Mouse (Mus musculus) adrenal gland, postnatal 25 days (tissue): Measurements from ENCODE around the gene Pigo. TPM values are rescaled to one million over a fixed set of nuclear protein-coding genes. Genes with fewer than 3 reads are reported as not detected.

ENCODE experiments used
- DNase-seq: peaks from one replicate; pipeline ENCODE4 v3.0.0; 2021; ENCODE audit warnings: mixed read lengths
- total RNA-seq: library from RNA; stranded (reverse); gene quantifications from 2 replicates; pipeline ENCODE4 v1.2.3, GENCODE M21; 2021

The Pigo gene
- total RNA-seq, 1 experiment from 2014 or later, result 27.5 TPM

DNA sequence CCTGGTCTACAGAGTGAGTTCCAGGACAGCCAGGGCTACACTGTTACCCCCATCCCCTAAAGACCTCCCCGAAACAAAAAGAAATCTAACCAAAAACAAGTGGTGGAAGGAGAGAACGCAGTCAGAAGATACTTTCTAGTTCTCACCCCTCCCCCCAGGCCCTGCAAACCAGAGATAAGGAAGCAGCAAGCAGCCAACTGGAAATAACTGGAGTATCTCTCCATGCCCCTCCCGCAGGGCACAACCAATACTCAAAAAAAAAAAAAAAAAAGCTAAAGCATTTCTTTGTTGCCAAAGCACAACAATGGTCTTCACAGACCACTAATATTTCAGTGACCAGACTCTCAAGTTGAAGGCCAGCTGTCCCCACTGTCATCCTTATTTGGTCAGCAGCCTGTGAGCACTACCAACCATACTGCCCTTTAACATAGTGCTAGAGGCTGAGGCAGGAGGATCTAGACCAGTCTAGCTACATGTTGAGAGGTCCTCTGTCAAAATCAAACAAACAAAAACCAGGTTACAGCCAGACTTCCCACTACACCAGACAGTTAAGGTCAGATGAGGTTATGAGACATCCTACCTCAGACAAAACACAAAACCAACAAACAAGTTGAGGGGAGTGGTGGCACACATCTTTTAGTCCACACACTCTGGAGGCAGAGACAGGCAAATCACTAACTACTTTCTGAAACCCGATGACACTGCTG, 12.4 kb upstream of the Pigo start:
- DNase-seq, result no peak

DNA sequence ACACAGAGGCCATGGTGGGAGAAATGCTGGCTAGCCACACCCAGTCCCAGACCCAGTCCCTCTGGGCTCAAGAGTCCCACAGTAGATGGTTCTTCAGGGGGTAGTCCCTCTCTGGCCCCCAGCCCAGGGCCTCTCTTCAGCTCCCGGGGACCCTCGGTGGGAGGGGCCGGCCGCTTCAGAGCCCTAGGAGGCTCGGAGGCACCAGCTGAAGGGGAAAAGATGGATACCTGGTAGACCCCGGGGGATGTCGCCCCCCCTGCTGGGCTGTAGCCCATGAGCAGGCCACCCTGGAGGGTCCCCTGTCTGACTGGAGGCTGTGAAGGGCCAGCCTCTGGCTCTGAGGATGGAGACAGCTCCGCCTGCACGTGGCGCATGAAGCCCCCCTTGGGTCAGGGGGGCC, 10.7 kb upstream of the Pigo start:
- DNase-seq, result no peak

DNA sequence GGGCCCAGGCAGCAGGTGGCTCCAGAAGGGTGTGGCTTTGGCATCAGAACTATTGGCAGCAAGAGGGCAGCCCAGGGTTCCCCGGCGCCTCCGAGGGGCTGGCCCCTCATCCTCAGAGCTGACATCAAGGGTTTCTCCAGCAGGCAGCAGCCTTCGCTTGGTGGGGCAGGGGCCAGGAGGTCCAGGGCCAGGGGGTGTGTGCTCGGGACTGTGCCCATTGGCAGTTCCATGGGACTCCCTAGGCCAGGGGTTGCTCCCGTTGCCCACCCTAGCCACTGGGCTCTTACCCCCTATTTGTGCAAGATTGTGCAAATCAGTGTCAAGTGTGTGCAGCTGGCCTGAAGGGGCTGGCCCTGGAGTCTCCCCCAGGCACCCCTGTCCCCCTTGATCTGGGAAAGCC, 10.2 kb upstream of the Pigo start:
- DNase-seq, result no peak

DNA sequence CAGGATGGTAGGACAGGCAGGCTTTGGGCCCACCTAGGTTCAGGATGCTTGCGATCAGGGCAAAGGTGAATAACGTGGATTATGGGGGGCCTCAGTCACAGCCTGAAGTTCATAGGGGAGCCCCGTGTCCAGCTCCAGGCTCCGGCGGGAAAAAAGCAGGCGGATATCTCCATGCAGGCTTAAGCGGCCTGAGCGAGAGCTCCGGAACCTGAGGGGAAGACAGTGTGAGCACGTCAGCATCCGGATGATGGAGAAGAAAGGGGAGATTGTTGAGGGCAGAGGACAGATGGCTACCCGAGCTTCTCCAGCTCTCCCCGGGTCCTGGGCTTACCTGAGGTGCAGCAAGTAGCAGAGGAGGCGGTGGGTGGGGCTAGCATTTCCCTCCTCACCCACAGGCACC, 7.9 kb upstream of the Pigo start:
- DNase-seq, result no peak

DNA sequence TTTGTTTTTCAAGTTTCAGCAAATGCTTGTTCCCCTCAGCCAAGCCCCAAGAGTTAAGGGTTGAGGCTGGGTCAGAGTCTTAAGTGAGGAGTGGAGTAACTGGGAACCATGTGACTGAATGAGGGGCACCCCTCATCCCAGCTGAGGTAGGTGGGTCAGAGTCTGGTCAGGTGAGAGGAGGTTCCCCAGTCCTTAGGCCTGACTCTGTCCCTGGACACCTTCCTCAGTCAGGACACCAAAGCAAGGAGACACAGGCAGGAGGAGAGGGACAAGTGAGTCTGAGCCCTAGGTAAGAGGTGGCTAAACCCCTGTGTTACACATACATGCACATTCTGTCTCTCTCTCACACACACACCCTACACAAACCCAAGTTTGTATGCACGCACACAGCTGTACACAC, 6.9 kb upstream of the Pigo start:
- no peak for DNase-seq

DNA sequence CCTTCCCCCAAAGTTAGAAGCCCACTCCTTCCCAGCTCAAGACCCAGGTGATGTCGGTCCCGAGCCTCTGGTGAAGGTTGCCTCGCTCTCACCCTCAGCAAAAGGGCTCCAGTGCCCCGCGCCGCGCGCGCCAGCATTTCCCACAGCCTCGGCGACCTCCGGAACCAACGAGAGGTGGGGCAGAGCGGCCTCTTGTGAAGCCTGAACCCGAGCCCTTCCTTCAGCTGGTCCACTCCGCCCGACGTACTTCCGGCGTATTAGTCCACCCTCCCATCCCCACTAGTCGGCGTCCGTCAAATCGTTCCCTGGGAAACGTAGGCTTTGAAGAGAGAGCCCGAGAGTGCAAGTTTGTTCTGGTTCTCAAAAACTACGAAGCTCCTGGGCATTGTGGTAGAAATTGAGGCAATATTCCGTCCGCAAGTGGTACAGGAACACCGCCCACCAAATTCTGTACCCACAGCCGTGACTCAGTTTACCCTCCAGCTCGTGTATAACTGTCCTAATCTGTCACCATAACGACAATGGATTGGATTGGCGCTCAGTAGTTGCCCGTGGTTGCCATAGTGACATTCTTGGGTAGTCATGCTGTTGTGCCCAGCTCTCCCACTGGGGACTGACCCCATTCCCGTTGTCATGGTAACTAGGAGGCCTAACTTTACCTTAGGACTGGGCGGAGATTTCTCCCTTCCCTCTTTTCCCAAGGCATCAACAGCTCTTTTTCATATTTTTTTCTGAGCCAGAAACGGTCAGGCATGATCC, 5.8 kb upstream of the Pigo start, which contains the start of gene Stoml2:
TSS of gene Stoml2 (minus strand) at position 474 of the 759 bp plus-strand sequence.
- peak; percentile 90 for DNase-seq

DNA sequence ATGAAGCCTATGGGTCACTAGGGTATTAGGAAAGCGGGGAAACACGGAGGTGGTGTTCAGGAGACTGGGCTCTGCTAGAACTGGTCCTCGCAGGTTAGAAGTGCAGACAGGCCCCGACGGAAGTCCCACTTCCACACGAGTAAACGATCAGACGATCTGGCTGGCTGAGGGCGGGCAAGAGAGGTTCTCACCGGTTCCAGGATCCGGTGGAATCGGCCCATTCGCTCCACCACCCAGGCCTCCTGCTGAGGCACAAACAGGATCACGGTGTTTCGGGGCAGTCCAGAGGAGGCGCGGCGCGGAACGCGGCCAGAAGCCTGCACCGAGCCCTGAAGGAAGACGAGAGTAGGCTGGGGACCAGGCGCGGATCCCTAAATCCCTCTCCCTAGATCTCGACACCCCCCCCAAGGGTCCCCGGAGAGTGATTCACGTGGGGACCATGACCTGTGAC, 5.2 kb upstream of the Pigo start:
- peak; percentile 53 for DNase-seq

DNA sequence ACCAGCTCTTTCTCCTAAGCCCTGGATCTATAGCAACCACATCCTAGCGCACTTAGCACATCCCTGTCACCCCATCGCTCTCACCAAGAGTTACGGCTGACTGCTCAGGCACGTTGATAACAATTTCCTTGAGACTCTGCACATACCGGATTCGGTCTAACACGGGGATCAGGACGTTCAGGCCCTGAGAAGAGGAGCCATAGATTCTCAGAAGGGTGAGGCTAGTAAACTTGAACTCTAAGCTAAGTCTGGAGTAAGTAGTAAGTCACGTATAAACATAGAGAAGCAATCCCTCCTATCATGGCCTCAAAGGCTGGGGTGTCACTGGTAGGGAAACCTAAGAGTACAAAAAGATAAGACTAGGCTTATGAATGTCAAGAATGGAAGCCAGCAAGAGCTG, 4.7 kb upstream of the Pigo start:
- no peak for DNase-seq

DNA sequence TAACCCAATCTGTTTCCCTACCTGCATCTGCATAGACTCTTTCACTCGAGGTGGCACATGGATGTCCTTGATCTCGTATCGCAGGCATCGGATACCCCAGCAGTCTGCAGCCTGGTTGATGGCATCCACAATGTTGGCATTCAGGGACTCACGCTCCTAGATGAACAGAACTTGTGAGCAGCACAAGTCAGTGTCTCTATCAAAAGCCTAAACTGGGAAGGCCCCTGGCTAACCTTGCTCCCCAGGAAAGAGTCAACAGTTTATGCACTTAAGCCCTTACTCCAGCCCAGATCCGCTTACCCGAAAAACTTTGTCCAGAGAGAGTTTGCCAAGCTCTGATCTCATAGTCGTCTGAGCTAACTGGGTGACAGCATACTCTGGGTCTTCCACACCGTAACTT, 4.1 kb upstream of the Pigo start:
- DNase-seq, result no peak

DNA sequence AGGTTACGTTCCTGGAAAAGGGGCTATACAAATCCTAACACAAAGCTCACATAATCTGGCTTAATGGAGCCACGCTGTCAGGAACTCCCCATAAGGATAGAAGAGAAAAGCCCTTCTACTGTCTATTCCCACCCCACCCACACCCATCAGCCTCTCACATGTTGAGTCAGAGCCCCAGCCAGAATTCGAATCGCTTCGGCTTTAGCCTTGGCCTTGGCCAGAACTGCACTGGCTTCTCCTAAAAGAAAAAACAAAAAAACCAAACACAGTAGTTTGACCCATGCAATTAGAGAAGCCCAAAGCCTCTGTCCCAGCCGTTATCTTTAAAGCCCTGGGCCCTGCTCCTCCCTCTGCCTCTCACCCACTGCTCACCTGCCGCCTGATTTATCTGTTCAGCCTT, 3.5 kb upstream of the Pigo start:
- no peak for DNase-seq

DNA sequence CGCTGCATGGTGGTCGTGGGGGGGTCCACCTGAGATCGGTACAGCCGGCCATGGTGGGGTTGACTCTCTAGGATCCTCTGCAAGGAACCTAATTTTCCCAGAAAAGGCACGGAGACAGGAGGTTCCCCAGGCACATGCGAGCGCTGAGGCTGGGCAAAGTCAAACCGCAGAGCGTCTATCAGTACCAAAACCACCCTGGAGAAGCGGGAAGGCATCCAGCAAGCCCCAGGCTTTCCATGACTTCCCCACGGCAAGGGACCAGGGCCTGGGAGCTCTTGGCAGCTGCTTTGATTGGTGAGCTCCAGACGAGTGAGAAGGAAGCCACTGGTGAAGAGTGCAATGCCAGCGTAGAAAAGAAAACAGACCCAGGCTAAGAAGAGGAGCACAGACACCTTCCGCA, 946 bp downstream of the Pigo start:
- no peak for DNase-seq

DNA sequence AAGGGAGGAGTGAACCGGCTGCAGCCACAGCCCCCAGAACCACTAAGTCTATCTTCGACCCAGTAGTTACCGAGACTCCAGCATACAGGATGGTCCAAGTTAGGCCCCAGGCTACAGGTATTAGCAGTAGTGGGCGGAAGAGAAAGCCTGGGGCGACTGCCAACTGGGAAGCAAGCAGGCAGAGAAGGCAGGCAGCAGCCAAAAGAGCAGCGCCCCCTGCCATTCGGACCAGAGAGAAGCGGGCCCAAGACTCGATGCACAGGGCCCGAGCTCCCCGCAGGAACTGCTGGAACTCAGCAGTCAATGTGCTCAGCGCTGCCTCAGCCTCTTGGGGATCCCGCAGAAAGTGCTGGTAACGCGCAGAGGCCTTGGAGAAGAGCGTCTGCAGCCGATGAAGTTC, 4.3 kb downstream of the Pigo start:
- no peak for DNase-seq

DNA sequence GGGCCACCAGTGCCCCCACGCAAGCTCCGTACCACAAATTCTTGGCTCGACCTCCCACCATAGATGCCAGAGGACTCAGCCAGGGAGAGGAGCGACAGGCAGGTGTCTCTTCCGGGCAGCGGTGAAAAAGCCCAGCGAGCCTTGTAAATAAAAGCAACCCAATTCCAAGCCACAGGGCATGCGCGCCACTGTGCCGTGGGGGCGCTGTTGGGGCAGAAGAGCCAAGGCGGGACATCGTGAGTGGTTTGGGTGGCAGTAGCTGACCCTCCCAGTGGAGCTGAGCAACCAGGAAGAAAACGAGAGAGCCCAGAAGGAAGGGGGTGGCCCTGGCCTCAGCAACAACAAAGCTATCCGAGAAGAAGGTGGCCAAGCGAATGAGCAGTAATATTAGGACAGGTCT, 4.7 kb downstream of the Pigo start:
- no peak for DNase-seq

DNA sequence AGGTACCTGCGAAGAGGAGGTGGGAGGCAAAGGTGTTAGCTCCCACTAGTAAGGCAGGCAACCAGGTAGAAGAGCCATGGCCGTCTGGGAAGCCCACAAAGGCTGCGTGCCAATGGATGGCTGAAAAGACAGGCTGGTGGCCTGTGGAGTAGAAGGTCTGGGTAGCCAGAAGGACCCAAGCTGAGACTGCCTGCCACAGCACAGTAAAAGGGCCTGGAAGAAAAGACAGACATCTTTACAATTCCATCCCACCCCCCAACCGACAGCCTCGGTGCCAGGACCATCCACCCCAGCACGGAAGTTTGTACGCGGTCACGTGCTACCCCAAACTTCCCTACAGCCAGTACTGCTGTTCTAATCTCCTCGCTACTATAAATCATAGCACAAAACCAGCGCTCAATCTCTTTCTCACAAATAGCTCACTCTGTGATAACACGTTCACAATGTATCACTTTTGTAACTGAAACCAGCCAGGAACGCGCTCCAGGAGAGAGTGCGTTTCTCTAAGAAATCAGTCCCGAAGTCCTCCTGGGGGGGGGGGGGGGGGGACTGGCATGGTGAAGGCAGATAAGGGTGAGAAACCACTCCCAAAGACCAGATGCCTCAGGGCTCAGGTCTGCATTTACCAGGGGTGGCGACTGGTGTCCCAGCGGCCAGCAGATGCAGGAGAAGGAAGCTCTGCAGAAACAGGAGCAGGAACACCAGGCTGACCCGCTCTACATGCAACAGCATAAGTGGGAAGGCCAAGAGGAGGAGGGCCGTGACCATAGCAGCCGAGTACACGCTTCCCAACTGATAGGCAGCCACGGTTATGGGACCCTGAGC, 5.8 kb downstream of the Pigo start:
- no peak for DNase-seq

DNA sequence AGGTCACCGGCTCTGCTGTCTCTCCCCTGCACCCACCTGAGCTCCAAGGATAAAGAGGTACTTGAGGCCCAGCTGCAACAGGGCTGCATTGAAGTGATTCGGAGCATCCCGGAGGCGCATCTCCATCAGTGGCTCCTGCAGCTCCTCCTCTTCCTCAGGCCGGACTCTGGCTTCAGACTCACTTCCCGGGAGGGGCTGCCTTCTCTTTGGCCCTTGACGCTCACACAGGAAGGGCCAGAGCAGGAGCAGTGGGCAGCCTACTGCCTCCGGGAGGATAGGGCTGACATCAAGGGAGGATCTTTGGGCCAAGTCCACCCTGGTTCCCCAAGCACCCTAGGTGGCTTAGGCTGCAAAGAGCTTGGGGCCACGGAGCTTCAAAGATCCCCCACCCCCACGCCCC, 6.4 kb downstream of the Pigo start:
- DNase-seq, result no peak

DNA sequence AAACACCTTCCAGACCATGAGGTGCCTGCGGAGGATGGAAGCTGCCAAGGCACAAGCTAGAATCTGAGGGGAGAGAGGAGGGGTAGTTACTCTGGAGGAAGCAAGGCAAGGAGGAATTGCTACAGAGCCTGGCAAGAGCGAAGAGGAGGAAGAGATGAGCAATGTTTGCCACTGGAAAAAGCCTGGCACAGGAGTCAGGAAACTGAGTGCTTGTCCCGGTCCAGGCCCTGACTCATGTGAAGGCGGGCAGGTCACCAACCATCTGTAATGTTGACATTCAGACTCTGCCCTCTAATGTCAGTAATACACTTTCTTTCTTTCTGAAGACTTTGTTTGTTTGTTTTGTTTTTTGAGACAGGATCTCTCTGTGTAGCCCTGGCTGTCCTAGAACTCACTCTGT, 7.5 kb downstream of the Pigo start:
- peak; percentile 38 for DNase-seq

DNA sequence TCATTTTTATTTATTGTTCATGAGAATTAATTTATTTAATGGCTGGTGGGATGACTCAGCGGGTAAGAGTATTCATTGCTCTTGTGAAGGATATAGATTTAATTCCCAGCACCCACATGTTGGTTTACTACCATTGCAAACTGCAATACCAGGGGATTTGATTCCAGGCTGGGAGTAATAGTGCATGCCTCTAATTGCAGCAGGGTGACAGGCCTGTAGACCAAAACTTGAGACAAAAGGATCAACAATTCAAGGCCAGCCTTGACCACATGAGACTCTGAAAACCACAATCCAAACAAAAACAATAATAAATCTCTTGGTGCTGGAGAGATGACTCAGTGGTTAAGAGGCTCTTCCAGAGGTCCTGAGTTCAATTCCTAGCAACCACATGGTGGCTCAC, 13.5 kb downstream of the Pigo start:
- DNase-seq, result no peak

DNA sequence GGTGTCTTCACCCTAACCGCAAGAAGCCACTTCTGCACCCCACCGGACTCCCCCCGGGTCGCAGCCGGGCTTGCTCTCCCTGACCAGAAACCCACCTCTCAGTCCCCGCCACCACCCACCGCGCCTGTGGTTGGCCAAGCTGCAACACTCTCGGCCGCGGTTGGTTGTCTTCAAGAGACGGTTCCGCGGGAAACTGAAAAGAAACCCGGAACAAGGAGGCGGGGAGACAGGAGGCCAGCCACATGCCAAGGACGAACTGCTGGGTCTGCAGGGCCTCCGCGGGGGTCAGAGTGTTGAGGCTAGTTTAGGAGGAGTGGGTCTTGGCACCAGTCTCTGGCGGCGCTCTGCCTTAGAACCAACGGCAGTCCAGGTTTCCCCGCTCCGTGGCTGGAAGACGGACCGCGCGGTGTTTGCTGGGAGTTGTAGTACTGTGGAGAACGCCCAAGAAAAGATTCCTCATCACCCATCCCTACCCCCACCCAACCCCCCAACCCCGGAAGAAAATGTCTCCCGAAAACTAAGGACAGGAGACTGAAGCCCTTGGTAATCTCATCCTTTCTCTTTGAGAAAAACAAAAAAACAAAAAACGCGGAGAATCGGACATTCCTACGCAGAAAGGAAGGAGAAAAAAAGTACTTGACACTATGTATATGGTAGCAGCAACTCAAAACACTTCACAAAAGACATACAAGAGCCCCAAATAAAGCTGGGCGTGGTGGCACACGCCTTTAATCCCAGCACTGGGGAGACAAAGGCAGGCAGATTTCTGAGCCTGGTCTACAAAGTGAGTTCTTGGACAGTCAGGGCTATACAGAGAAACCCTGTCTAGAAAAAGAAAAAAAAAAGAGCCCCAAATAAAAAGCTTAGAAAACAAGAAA, 15.2 kb downstream of the Pigo start, which contains the start of gene Fancg:
TSS of gene Fancg (minus strand) at position 346 of the 878 bp plus-strand sequence.
- DNase-seq, result peak; percentile 87

DNA sequence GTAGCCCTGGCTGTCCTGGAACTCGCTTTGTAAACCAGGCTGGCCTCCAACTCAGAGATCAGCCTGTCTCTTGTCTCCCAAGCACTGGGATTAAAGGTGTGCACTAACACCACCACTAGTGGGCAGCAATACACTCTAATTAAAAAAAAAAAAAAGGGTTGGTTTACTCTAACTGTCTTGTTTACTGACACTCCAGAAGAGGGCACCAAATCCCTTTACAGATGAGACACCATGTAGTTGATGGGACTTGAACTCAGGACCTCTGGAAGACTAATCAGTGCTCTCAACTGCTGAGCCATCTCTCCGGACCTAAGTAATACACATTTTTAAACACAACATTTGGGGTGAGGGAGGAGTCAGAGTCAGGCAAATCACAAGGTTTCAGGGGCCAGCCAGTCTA, 19.9 kb downstream of the Pigo start:
- no peak for DNase-seq

DNA sequence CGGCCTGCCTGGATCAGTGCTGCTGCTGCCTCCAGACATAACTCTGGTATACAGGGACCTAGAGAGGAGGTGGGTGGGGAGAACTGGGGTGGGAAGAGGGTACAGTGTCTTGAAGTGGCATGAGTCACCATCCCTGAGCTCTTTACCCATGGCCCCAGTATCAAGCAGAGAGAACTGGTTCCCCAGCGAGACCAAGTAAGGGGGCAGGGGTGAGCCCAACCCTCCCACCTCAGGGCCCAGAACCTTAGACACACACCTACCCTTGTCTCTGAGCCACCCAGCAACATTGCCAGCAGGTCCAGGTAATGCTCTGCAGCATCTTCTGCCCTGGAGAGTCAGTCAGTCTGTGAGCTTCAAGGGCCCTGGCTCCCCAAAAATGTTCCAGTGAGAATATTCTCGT, 20.7 kb downstream of the Pigo start:
- no peak for DNase-seq

DNA sequence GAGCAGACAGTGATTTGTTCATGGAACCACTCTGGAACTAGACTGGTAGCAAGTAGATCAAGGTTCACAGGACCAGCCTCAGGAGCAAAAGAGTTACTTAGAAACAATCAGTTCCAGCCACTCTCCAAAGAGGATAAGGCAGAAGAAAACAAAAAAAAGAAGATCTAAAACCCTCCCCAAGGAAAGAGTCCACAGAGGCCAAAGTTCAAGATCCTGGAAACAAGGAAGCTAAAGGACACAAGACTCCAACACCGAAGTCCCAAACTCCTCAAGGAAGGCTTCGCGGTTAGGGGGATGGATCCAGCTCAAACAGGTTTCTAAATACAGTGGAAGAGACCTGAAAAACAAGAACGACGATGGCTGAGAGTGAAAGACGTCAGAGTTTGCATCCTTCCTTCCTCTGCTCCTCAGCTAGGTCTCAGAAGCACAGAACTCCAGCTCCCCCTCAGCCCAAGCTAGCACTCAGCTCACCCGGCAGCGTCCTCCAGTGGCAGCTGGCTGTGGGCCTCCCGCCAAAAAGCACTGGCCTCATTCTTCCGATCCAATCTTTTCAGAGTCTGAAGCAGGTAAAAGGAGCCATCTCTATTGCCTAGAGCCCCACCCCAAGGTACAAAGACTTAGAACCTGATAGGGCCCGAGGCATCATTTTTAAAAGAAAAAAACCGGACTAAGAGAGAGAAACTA, 22.7 kb downstream of the Pigo start:
- no peak for DNase-seq
